ENCODE assay signal across 26 mouse cellular contexts in genomic region chr1:88935779-88936178, GRCm38 (mm10).
A peak's percentile ranks its signal among the peaks of the same experiment; 100 is the strongest.
DNase-seq lines count a peak whose midpoint lies in the region; ATAC-seq lines count a peak whose summit lies in the region.
"Had no signal": no experiment of that assay in that cellular context is flagged by ENCODE, and none has a peak within 500 bp of the region (broad histone marks: within the 10 kb centered on the region; RNA-seq: fewer than 3 reads in every experiment).

No protein-coding gene starts in this region.

- no peaks in the 10 kb centered on the region for H3K27me3 ChIP-seq in neural tube, embryonic 15.5 days (replicated peaks)
- H3K27me3 ChIP-seq: embryonic facial prominence, embryonic 15.5 days; forebrain, embryonic 13.5 days; hindbrain, embryonic 12.5 days; limb, embryonic 13.5 days; megakaryocyte, embryonic 14.5 days; midbrain, embryonic 13.5 days; Patski had no signal

- intact Hi-C loops in heart, postnatal 14 days (cut with DNase I): no loop called here
- intact Hi-C loops in heart, postnatal 25 days (cut with DNase I): no loop called here

- H3K4me1 ChIP-seq in neural tube, embryonic 15.5 days: peaks cover 17% of the 10 kb centered on the region
- H3K4me1 ChIP-seq: embryonic facial prominence, embryonic 15.5 days; megakaryocyte, embryonic 14.5 days had no signal

- no peak overlapping the region for H3K4me3 ChIP-seq in neural tube, embryonic 15.5 days (replicated peaks)
- H3K4me3 ChIP-seq: embryonic facial prominence, embryonic 10.5 days; embryonic facial prominence, embryonic 15.5 days; forebrain, embryonic 13.5 days; heart, adult 2 months; hindbrain, embryonic 12.5 days; layer of hippocampus, adult 2 months; limb, embryonic 13.5 days; megakaryocyte, embryonic 14.5 days; midbrain, embryonic 13.5 days had no signal

- WGBS in neural tube, embryonic 15.5 days: 63% methylated on average over 3 of the region's 3 CpGs

- DNase-seq in gastrocnemius, postnatal 25 days: peak; percentile 9
- DNase-seq in gastrocnemius, postnatal 4 days (ENCODE audit: low spot score in 2 of 2): no peak
- DNase-seq in heart, postnatal 14 days: peak; percentile 32 to 35
- DNase-seq in heart, postnatal 25 days (ENCODE audit: low spot score): no peak
- DNase-seq in 3T3-L1 (ENCODE audit: low read depth, low spot score) (peak; percentile 5), adipocyte (ENCODE audit: low spot score) (peak; percentile 59)
- DNase-seq: cerebellum, adult 2 months; cerebellum, postnatal 14 days; kidney, adult 9 months; kidney, postnatal 36 days; retina, postnatal 1 day; right cerebral cortex, postnatal 14 days; thymus, postnatal 4 days had no signal

- no peaks in the 10 kb centered on the region for H3K9me3 ChIP-seq in neural tube, embryonic 15.5 days (replicated peaks)
- H3K9me3 ChIP-seq: embryonic facial prominence, embryonic 15.5 days; midbrain, embryonic 13.5 days had no signal

- no peak overlapping the region for H3K4me2 ChIP-seq in neural tube, embryonic 15.5 days
- H3K4me2 ChIP-seq: embryonic facial prominence, embryonic 15.5 days; forebrain, embryonic 13.5 days; hindbrain, embryonic 12.5 days; limb, embryonic 13.5 days; liver, embryonic 11.5 days; midbrain, embryonic 13.5 days had no signal

- H3K9ac ChIP-seq in neural tube, embryonic 15.5 days (replicated peaks): no peak overlapping the region
- H3K9ac ChIP-seq: embryonic facial prominence, embryonic 15.5 days; forebrain, embryonic 13.5 days; hindbrain, embryonic 12.5 days; limb, embryonic 13.5 days; midbrain, embryonic 13.5 days had no signal

- ATAC-seq in neural tube, embryonic 15.5 days (ENCODE audit: low FRiP score): no peak
- ATAC-seq: forebrain, embryonic 13.5 days; intestine, embryonic 16.5 days; midbrain, embryonic 13.5 days; Patski had no signal

- no peaks in the 10 kb centered on the region for H3K36me3 ChIP-seq in neural tube, embryonic 15.5 days
- H3K36me3 ChIP-seq: embryonic facial prominence, embryonic 10.5 days; embryonic facial prominence, embryonic 15.5 days; hindbrain, embryonic 12.5 days; limb, embryonic 13.5 days; midbrain, embryonic 13.5 days had no signal

- no peak overlapping the region for H3K27ac ChIP-seq in neural tube, embryonic 15.5 days (replicated peaks)
- H3K27ac ChIP-seq: embryonic facial prominence, embryonic 10.5 days; embryonic facial prominence, embryonic 15.5 days; forebrain, embryonic 13.5 days; heart, adult 2 months; hindbrain, embryonic 12.5 days; limb, embryonic 13.5 days; midbrain, embryonic 13.5 days had no signal

Comparison
In these comparisons a context has a peak if more than half of its experiments do, and no peak if none do; other contexts are left out.
1. DNase-seq: peak in gastrocnemius, postnatal 25 days (single experiment), heart, postnatal 14 days (2 of 2), 3T3-L1 (single experiment) and adipocyte (single experiment); none in gastrocnemius, postnatal 4 days (0 of 2) and heart, postnatal 25 days (single experiment).